Mouse (Mus musculus) spleen, adult 2 months (tissue): ENCODE results near the gene Rxfp2. TPM values are rescaled to one million over a fixed set of nuclear protein-coding genes. Genes with fewer than 3 reads are reported as not detected.
A peak's percentile ranks its signal among the peaks of the same experiment; 100 is the strongest.

ENCODE experiments used
- DNase-seq, 2 experiments: peaks; one replicate each; pipeline versions ENCODE4 v3.0.0 to v3.0.0-alpha.2; 2012 to 2021; ENCODE audit warnings: low spot score in 2 of 2, low read depth in 1 of 2
- H3K27ac ChIP-seq: fragments of 200-500 bp; 2 replicates; pipeline ENCODE4 v1.5.1; 2012; ENCODE audit warnings: low read length, inconsistent platforms; ENCODE audit not compliant: insufficient read depth
- H3K27me3 ChIP-seq: fragments of 200-500 bp; 2 replicates; pipeline ENCODE4 v1.6.1; 2012; ENCODE audit warnings: mild to moderate bottlenecking, moderate library complexity, low read length, inconsistent platforms; ENCODE audit not compliant: control insufficient read depth, insufficient read depth
- H3K36me3 ChIP-seq: fragments of 200-500 bp; 2 replicates; pipeline ENCODE4 v1.6.1; 2012; ENCODE audit warnings: mild to moderate bottlenecking, low read length, inconsistent platforms; ENCODE audit not compliant: control insufficient read depth, insufficient read depth
- H3K4me1 ChIP-seq: fragments of 200-500 bp; 2 replicates; pipeline ENCODE4 v1.6.1; 2011; ENCODE audit warnings: inconsistent platforms; ENCODE audit not compliant: control insufficient read depth, insufficient read depth, insufficient read length
- H3K4me3 ChIP-seq: fragments of 200-500 bp; 2 replicates; pipeline ENCODE4 v1.5.1; 2011; ENCODE audit warnings: mild to moderate bottlenecking, inconsistent platforms; ENCODE audit not compliant: insufficient read depth, insufficient read length; ENCODE audit errors: extremely low read depth
- CTCF ChIP-seq: fragments of 200-500 bp; IDR thresholded peaks from 2 replicates; pipeline ENCODE4 v1.5.1; 2011; ENCODE audit warnings: mild to moderate bottlenecking, inconsistent platforms; ENCODE audit not compliant: insufficient read depth, insufficient read length, insufficient replicate concordance; ENCODE audit errors: extremely low read depth
- POLR2A ChIP-seq: fragments of 200-500 bp; IDR thresholded peaks from 2 replicates; pipeline ENCODE4 v1.6.1; 2011; ENCODE audit warnings: low read depth, low read length, inconsistent platforms
- WGBS: fragments of 180-500 bp; shearing (Covaris S2); methylation state at CpG from one replicate; pipeline ENCODE4 v1.1.7; 2018; 5-methylcytosine and 5-hydroxymethylcytosine counted together
- polyA plus RNA-seq: library from polyadenylated mRNA; depleted of rRNA; stranded (reverse); fragments of >200 nt; gene quantifications from 2 replicates; pipeline ENCODE4 v1.2.3, GENCODE M21; 2012

Rxfp2 gene
- polyA plus RNA-seq, 1 experiment = not detected

GRCm38 (mm10) chr5:150032075-150032492 is 13.6 kb downstream of the Rxfp2 start:
- no peak overlapping the region for H3K4me3 ChIP-seq
- 66% methylated on average over 3 of the region's 3 CpGs for WGBS
- no peaks in the 10 kb centered on the region for H3K27me3 ChIP-seq
- no peak for DNase-seq
- H3K27ac ChIP-seq = no peak overlapping the region
- TF ChIP-seq CTCF = no peak
- TF ChIP-seq POLR2A = no peak
- no peaks in the 10 kb centered on the region for H3K36me3 ChIP-seq
- no peaks in the 10 kb centered on the region for H3K4me1 ChIP-seq

- H3K4me1 ChIP-seq = no peaks in the 10 kb centered on the region
- DNase-seq = no peak
- H3K27me3 ChIP-seq = no peaks in the 10 kb centered on the region
- WGBS = 86% methylated on average over 8 of the region's 8 CpGs
- no peak overlapping the region for H3K27ac ChIP-seq
- TF ChIP-seq CTCF = no peak
- no peaks in the 10 kb centered on the region for H3K36me3 ChIP-seq
- H3K4me3 ChIP-seq = no peak overlapping the region
These were observed 17.8 kb downstream of the Rxfp2 start for GRCm38 (mm10) chr5:150036286-150036685.

DNA sequence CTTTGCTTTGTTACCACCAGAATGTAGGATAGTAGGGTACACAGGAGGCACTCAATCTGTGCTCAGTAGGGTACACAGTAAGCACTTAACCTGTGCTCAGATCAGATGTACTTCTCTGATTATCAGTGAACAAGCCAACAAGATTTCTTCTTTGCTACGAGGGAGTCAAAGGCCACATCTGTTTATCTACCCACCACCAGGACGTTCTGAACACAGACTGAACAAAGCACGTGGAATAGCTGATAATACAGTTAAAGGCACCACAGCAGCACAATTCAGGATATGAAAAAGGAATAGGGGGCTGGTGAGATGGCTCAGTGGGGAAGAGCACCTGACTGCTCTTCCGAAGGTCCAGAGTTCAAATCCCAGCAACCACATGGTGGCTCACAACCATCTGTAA is 18.4 kb downstream of the Rxfp2 start:
- 69% methylated on average over 4 of the region's 4 CpGs for WGBS
- no peak overlapping the region for H3K27ac ChIP-seq
- no peaks in the 10 kb centered on the region for H3K27me3 ChIP-seq
- no peak overlapping the region for H3K4me3 ChIP-seq
- no peaks in the 10 kb centered on the region for H3K36me3 ChIP-seq
- no peaks in the 10 kb centered on the region for H3K4me1 ChIP-seq
- DNase-seq = no peak
- TF ChIP-seq CTCF (no peak), POLR2A (no peak)

DNA sequence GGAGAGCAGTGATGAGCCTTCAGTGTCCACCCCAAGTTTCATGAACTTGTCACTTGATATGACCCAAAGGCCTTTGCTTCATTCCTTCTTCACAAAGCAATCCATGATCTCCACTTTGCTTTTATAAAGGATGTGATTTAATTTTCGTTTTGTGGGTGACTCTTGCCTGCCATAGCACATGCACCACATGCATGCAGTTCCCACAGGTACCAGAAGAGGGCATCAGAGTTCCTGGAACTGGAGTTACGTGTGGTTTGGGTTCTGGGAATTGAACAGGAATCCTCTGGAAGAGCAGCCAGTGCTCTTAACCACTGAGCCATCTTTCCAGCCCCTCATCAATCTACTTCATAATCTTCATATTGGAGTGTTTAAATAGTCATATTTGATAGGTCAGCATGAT is 26.1 kb downstream of the Rxfp2 start:
- TF ChIP-seq POLR2A (no peak), CTCF (no peak)
- Histone ChIP-seq H3K4me1 (no peaks in the 10 kb centered on the region), H3K36me3 (no peaks in the 10 kb centered on the region), H3K27me3 (no peaks in the 10 kb centered on the region), H3K27ac (no peak overlapping the region), H3K4me3 (no peak overlapping the region)
- DNase-seq = no peak
- WGBS = 74% methylated on average over 2 of the region's 2 CpGs

GRCm38 (mm10) chr5:150046438-150046837 is 28.0 kb downstream of the Rxfp2 start:
- H3K36me3 ChIP-seq = no peaks in the 10 kb centered on the region
- no peak overlapping the region for H3K4me3 ChIP-seq
- no peaks in the 10 kb centered on the region for H3K27me3 ChIP-seq
- no peak overlapping the region for H3K27ac ChIP-seq
- TF ChIP-seq POLR2A = no peak
- TF ChIP-seq CTCF = no peak
- whole genome bisulfite sequencing = 81% methylated on average over 15 of the region's 15 CpGs
- no peak for DNase-seq
- no peaks in the 10 kb centered on the region for H3K4me1 ChIP-seq

- TF ChIP-seq CTCF = no peak
- DNase-seq = no peak
- no peaks in the 10 kb centered on the region for H3K4me1 ChIP-seq
- WGBS = 65% methylated on average over 7 of the region's 7 CpGs
- no peaks in the 10 kb centered on the region for H3K27me3 ChIP-seq
- no peaks in the 10 kb centered on the region for H3K36me3 ChIP-seq
- H3K4me3 ChIP-seq = no peak overlapping the region
- H3K27ac ChIP-seq = no peak overlapping the region
These were observed 31.5 kb downstream of the Rxfp2 start for GRCm38 (mm10) chr5:150049946-150050345.

DNA sequence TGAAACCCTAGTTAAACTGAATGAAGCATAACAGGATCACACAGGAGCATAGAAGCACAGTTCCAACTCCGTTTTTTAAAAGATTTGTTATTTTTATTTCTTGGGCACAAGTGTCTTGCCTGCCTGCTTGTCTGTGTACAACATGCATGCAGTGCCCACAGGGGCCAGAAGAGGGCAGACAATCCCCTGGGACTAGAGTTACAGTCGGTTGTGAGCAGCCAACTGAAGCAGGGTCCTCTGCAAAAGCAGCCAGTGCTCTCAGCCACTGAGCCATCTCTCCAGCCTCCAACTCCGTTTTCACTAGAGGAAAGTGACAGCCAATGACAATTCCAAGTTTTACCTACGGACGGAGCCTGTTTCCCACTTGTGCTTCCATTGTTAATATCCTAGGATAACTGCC is 33.4 kb downstream of the Rxfp2 start:
- Histone ChIP-seq H3K4me1 (no peaks in the 10 kb centered on the region), H3K36me3 (no peaks in the 10 kb centered on the region), H3K27me3 (no peaks in the 10 kb centered on the region), H3K27ac (no peak overlapping the region), H3K4me3 (no peak overlapping the region)
- 67% methylated on average over 5 of the region's 5 CpGs for WGBS
- peak in 1 of 2 experiments; percentile 18 for DNase-seq
- TF ChIP-seq POLR2A = no peak
- TF ChIP-seq CTCF = peak; percentile 10; the same call in 1 of the 2 replicates

DNA sequence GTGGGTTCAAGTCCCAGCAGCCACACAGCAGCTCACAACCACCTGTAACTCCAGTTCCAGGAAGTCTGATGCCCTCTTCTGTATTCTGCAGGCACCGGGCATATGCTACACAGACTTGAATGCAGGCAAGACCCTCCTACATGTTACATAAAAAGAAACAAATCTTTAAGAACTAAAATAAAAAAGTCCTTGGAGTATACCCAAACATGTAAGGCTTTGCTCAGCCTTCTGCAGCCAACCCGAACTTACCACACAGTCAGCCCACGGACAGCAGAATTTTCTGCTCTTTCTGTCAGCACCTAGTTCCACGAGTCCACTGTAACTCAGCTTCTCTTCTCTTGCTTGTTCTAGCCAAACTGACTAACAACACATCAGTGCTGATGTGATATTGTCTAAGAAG is 34.8 kb downstream of the Rxfp2 start:
- 81% methylated on average over 4 of the region's 4 CpGs for WGBS
- H3K4me3 ChIP-seq = no peak overlapping the region
- H3K36me3 ChIP-seq = no peaks in the 10 kb centered on the region
- H3K4me1 ChIP-seq = no peaks in the 10 kb centered on the region
- H3K27ac ChIP-seq = no peak overlapping the region
- TF ChIP-seq POLR2A (no peak), CTCF (no peak)
- no peaks in the 10 kb centered on the region for H3K27me3 ChIP-seq
- DNase-seq = no peak
